Mouse (Mus musculus): Measurements from ENCODE around the gene St6galnac3. TPM values are rescaled to one million over a fixed set of nuclear protein-coding genes. Genes with fewer than 3 reads are reported as not detected.
A peak's percentile ranks its signal among the peaks of the same experiment; 100 is the strongest.

St6galnac3 gene
- polyA plus RNA-seq, 1 experiment from 2014 or later, result 23.2 TPM

- H3K27me3 ChIP-seq (replicated peaks; ENCODE audit: control insufficient read depth, insufficient read depth, low read length), result no peaks in the 10 kb centered on the region
- peak; percentile 86 for ATAC-seq
- H3K4me3 ChIP-seq (ENCODE audit: low read depth, low read length), result no peak overlapping the region
- no peak overlapping the region for H3K9ac ChIP-seq (ENCODE audit: low read length)
- H3K4me1 ChIP-seq (ENCODE audit: control insufficient read depth, insufficient read depth, low read length), result peaks cover 10% of the 10 kb centered on the region; the same call in 1 of the 2 replicates
- peak overlapping the region; percentile 30 for H3K4me2 ChIP-seq (ENCODE audit: low read length)
- no peak overlapping the region for H3K27ac ChIP-seq (ENCODE audit: low read depth, low read length)
- H3K9me3 ChIP-seq (replicated peaks; ENCODE audit: control insufficient read depth, low read length), result no peaks in the 10 kb centered on the region
- 23% methylated on average over 22 of the region's 22 CpGs for WGBS
- DNase-seq (ENCODE audit: low spot score), result peak; percentile 78
- no peaks in the 10 kb centered on the region for H3K36me3 ChIP-seq (ENCODE audit: control insufficient read depth, insufficient read depth, low read length)
These were observed 428.5 kb downstream of the St6galnac3 start for GRCm38 (mm10) chr3:153296375-153297068.

- no peak for ATAC-seq
- Histone ChIP-seq H3K4me3 (ENCODE audit: low read depth, low read length) (no peak overlapping the region), H3K9ac (ENCODE audit: low read length) (no peak overlapping the region), H3K27ac (ENCODE audit: low read depth, low read length) (no peak overlapping the region), H3K4me1 (ENCODE audit: control insufficient read depth, insufficient read depth, low read length) (peaks cover 10% of the 10 kb centered on the region; the same call in 1 of the 2 replicates), H3K9me3 (replicated peaks; ENCODE audit: control insufficient read depth, low read length) (no peaks in the 10 kb centered on the region), H3K36me3 (ENCODE audit: control insufficient read depth, insufficient read depth, low read length) (no peaks in the 10 kb centered on the region), H3K4me2 (ENCODE audit: low read length) (no peak overlapping the region), H3K27me3 (replicated peaks; ENCODE audit: control insufficient read depth, insufficient read depth, low read length) (no peaks in the 10 kb centered on the region)
- WGBS, result 95% methylated on average over 5 of the region's 5 CpGs
- DNase-seq (ENCODE audit: low spot score), result no peak
These were observed 432.1 kb downstream of the St6galnac3 start for GRCm38 (mm10) chr3:153292853-153293252.

DNA sequence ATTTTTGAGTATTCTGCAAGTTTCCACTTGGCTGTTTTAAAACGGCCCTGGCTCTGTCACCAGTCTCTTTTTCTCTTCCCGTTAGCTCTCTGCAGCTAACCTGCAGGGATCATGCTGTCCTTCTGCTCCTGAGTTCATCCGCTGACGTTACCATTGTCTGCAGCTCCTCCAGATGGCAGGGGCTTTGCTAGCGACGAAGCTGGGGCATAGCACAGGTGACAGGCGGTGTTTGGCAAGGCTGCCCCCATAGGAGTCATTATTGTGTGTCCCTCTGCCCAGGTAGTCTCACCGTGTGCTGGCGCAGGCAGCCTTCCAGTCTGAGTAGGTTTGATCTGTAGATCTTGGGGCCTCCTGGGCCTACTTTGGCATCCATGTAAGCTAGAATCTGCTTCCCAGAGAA, 432.6 kb downstream of the St6galnac3 start:
- WGBS, result 78% methylated on average over 9 of the region's 9 CpGs
- DNase-seq (ENCODE audit: low spot score) (no peak), ATAC-seq (no peak)
- Histone ChIP-seq H3K27ac (ENCODE audit: low read depth, low read length) (no peak overlapping the region), H3K27me3 (replicated peaks; ENCODE audit: control insufficient read depth, insufficient read depth, low read length) (no peaks in the 10 kb centered on the region), H3K9ac (ENCODE audit: low read length) (no peak overlapping the region), H3K4me1 (ENCODE audit: control insufficient read depth, insufficient read depth, low read length) (peaks cover 10% of the 10 kb centered on the region; the same call in 1 of the 2 replicates), H3K4me2 (ENCODE audit: low read length) (no peak overlapping the region), H3K36me3 (ENCODE audit: control insufficient read depth, insufficient read depth, low read length) (no peaks in the 10 kb centered on the region), H3K9me3 (replicated peaks; ENCODE audit: control insufficient read depth, low read length) (no peaks in the 10 kb centered on the region), H3K4me3 (ENCODE audit: low read depth, low read length) (no peak overlapping the region)

GRCm38 (mm10) chr3:153291406-153292045, 433.4 kb downstream of the St6galnac3 start:
- Histone ChIP-seq H3K27me3 (replicated peaks; ENCODE audit: control insufficient read depth, insufficient read depth, low read length) (no peaks in the 10 kb centered on the region), H3K4me1 (ENCODE audit: control insufficient read depth, insufficient read depth, low read length) (peaks cover 7% of the 10 kb centered on the region; the same call in 1 of the 2 replicates), H3K9ac (ENCODE audit: low read length) (no peak overlapping the region), H3K9me3 (replicated peaks; ENCODE audit: control insufficient read depth, low read length) (no peaks in the 10 kb centered on the region), H3K4me3 (ENCODE audit: low read depth, low read length) (no peak overlapping the region), H3K27ac (ENCODE audit: low read depth, low read length) (no peak overlapping the region), H3K36me3 (ENCODE audit: control insufficient read depth, insufficient read depth, low read length) (no peaks in the 10 kb centered on the region), H3K4me2 (ENCODE audit: low read length) (no peak overlapping the region)
- 84% methylated on average over 6 of the region's 6 CpGs for whole genome bisulfite sequencing
- ATAC-seq (no peak), DNase-seq (ENCODE audit: low spot score) (no peak)

DNA sequence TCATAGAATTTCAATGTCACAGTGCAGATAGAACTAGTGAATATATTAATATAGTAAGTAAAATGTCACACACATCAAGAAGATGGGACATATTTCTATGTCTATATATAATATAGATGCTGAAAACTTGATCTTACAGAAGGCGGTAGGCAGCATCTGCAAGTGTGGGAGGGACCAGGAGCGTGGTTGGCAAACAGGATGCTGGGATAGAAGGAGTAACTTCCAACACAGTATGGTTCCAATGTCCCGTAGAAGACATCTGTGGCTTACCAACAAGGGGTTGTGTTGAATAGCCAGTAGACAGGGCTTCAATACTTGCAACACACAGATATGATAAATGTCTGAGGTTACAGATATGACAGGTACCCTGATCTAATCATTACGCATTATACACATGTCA, 435.0 kb downstream of the St6galnac3 start:
- no peaks in the 10 kb centered on the region for H3K4me1 ChIP-seq (ENCODE audit: control insufficient read depth, insufficient read depth, low read length)
- H3K4me3 ChIP-seq (ENCODE audit: low read depth, low read length), result no peak overlapping the region
- H3K27ac ChIP-seq (ENCODE audit: low read depth, low read length), result no peak overlapping the region
- no peaks in the 10 kb centered on the region for H3K36me3 ChIP-seq (ENCODE audit: control insufficient read depth, insufficient read depth, low read length)
- 97% methylated on average over 4 of the region's 4 CpGs for WGBS
- no peaks in the 10 kb centered on the region for H3K27me3 ChIP-seq (replicated peaks; ENCODE audit: control insufficient read depth, insufficient read depth, low read length)
- no peaks in the 10 kb centered on the region for H3K9me3 ChIP-seq (replicated peaks; ENCODE audit: control insufficient read depth, low read length)
- H3K9ac ChIP-seq (ENCODE audit: low read length), result no peak overlapping the region
- no peak overlapping the region for H3K4me2 ChIP-seq (ENCODE audit: low read length)
- DNase-seq (ENCODE audit: low spot score), result no peak
- ATAC-seq, result no peak

- no peak overlapping the region for H3K4me2 ChIP-seq (ENCODE audit: low read length)
- no peaks in the 10 kb centered on the region for H3K27me3 ChIP-seq (replicated peaks; ENCODE audit: control insufficient read depth, insufficient read depth, low read length)
These were observed 437.4 kb downstream of the St6galnac3 start for GRCm38 (mm10) chr3:153287564-153287963.

GRCm38 (mm10) chr3:153287081-153287480, 437.9 kb downstream of the St6galnac3 start:
- H3K36me3 ChIP-seq (ENCODE audit: control insufficient read depth, insufficient read depth, low read length), result no peaks in the 10 kb centered on the region
- H3K9me3 ChIP-seq (replicated peaks; ENCODE audit: control insufficient read depth, low read length), result no peaks in the 10 kb centered on the region
- H3K4me3 ChIP-seq (ENCODE audit: low read depth, low read length), result no peak overlapping the region
- H3K4me2 ChIP-seq (ENCODE audit: low read length), result no peak overlapping the region
- no peaks in the 10 kb centered on the region for H3K27me3 ChIP-seq (replicated peaks; ENCODE audit: control insufficient read depth, insufficient read depth, low read length)
- no peak overlapping the region for H3K27ac ChIP-seq (ENCODE audit: low read depth, low read length)
- ATAC-seq (no peak), DNase-seq (ENCODE audit: low spot score) (no peak)
- peaks cover 5% of the 10 kb centered on the region; the same call in 1 of the 2 replicates for H3K4me1 ChIP-seq (ENCODE audit: control insufficient read depth, insufficient read depth, low read length)
- H3K9ac ChIP-seq (ENCODE audit: low read length), result no peak overlapping the region
- 76% methylated on average over 6 of the region's 6 CpGs for WGBS

More at GRCm38 (mm10) chr3:153287564-153287963, 437.4 kb downstream of the St6galnac3 start:
- Histone ChIP-seq H3K9ac (ENCODE audit: low read length) (no peak overlapping the region), H3K4me1 (ENCODE audit: control insufficient read depth, insufficient read depth, low read length) (0 out of 2 replicates have a peak, but pooled peaks cover 3% of the 10 kb centered on the region), H3K4me3 (ENCODE audit: low read depth, low read length) (no peak overlapping the region), H3K27ac (ENCODE audit: low read depth, low read length) (no peak overlapping the region), H3K36me3 (ENCODE audit: control insufficient read depth, insufficient read depth, low read length) (no peaks in the 10 kb centered on the region), H3K9me3 (replicated peaks; ENCODE audit: control insufficient read depth, low read length) (no peaks in the 10 kb centered on the region)
- ATAC-seq, result no peak
- WGBS, result 92% methylated on average over 4 of the region's 4 CpGs
- DNase-seq (ENCODE audit: low spot score), result no peak

- ATAC-seq (peak; percentile 47; the same call in 1 of the 2 replicates), DNase-seq (ENCODE audit: low spot score) (peak; percentile 71)
- Histone ChIP-seq H3K9me3 (replicated peaks; ENCODE audit: control insufficient read depth, low read length) (no peaks in the 10 kb centered on the region), H3K27me3 (replicated peaks; ENCODE audit: control insufficient read depth, insufficient read depth, low read length) (no peaks in the 10 kb centered on the region), H3K27ac (ENCODE audit: low read depth, low read length) (no peak overlapping the region), H3K36me3 (ENCODE audit: control insufficient read depth, insufficient read depth, low read length) (no peaks in the 10 kb centered on the region), H3K4me3 (ENCODE audit: low read depth, low read length) (no peak overlapping the region), H3K9ac (ENCODE audit: low read length) (no peak overlapping the region), H3K4me2 (ENCODE audit: low read length) (no peak overlapping the region), H3K4me1 (ENCODE audit: control insufficient read depth, insufficient read depth, low read length) (peaks cover 16% of the 10 kb centered on the region)
- 53% methylated on average over 16 of the region's 16 CpGs for WGBS
These were observed 442.7 kb downstream of the St6galnac3 start for GRCm38 (mm10) chr3:153282123-153282765.

Measured in forebrain, embryonic 14.5 days (tissue).